Mouse (Mus musculus): ENCODE measurements around the gene Zfp473. TPM values are rescaled to one million over a fixed set of nuclear protein-coding genes. Genes with fewer than 3 reads are reported as not detected.
"Not testable (repeated sequence)": the region's sequence is repeated elsewhere in the genome, so short reads cannot be mapped to it uniquely, and the experiment has no call there.

Gene Zfp473
- 0.12 and 0.53 TPM in 2 replicates for polyA plus RNA-seq (2011; ENCODE audit: insufficient read length, low read depth, missing spikeins)

- not testable (repeated sequence) for H3K4me1 ChIP-seq (ENCODE audit: control insufficient read depth, insufficient read depth, low read length); H3K4me3 ChIP-seq (ENCODE audit: insufficient read depth, low read length); H3K27ac ChIP-seq (ENCODE audit: insufficient read depth, low read length)
Measured at GRCm38 (mm10) chr7:44750950-44751349, at the start of gene Zfp473. Gene Zfp473 (minus strand): TSS chr7:44751050.

GRCm38 (mm10) chr7:44792781-44793180 lies 41.9 kb upstream of the Zfp473 start:
- Histone ChIP-seq H3K4me3 (ENCODE audit: insufficient read depth, low read length) (no peak overlapping the region), H3K27ac (ENCODE audit: insufficient read depth, low read length) (no peak overlapping the region), H3K4me1 (ENCODE audit: control insufficient read depth, insufficient read depth, low read length) (no peaks in the 10 kb centered on the region)
- TF ChIP-seq POLR2A (IDR thresholded peaks at IDR 0.05; ENCODE audit: low read depth, low read length): no peak
- no peak for TF ChIP-seq CTCF (IDR thresholded peaks at IDR 0.05; ENCODE audit: borderline replicate concordance, insufficient read depth, low read length)

GRCm38 (mm10) chr7:44790066-44790465 lies 39.2 kb upstream of the Zfp473 start:
- H3K4me3 ChIP-seq (ENCODE audit: insufficient read depth, low read length): no peak overlapping the region
- no peak overlapping the region for H3K27ac ChIP-seq (ENCODE audit: insufficient read depth, low read length)
- H3K4me1 ChIP-seq (ENCODE audit: control insufficient read depth, insufficient read depth, low read length): no peaks in the 10 kb centered on the region
- TF ChIP-seq POLR2A (IDR thresholded peaks at IDR 0.05; ENCODE audit: low read depth, low read length) (no peak), CTCF (IDR thresholded peaks at IDR 0.05; ENCODE audit: borderline replicate concordance, insufficient read depth, low read length) (no peak)

- Histone ChIP-seq H3K4me3 (ENCODE audit: insufficient read depth, low read length) (no peak overlapping the region), H3K27ac (ENCODE audit: insufficient read depth, low read length) (no peak overlapping the region)
- TF ChIP-seq POLR2A (IDR thresholded peaks at IDR 0.05; ENCODE audit: low read depth, low read length): no peak
- no peak for TF ChIP-seq CTCF (IDR thresholded peaks at IDR 0.05; ENCODE audit: borderline replicate concordance, insufficient read depth, low read length)
Measured at GRCm38 (mm10) chr7:44789531-44789930, 38.7 kb upstream of the Zfp473 start.

GRCm38 (mm10) chr7:44780101-44780500 lies 29.3 kb upstream of the Zfp473 start:
- Histone ChIP-seq H3K27ac (ENCODE audit: insufficient read depth, low read length) (no peak overlapping the region), H3K4me3 (ENCODE audit: insufficient read depth, low read length) (no peak overlapping the region), H3K4me1 (ENCODE audit: control insufficient read depth, insufficient read depth, low read length) (peaks cover 12% of the 10 kb centered on the region; the same call in 1 of the 2 replicates)
- TF ChIP-seq POLR2A (IDR thresholded peaks at IDR 0.05; ENCODE audit: low read depth, low read length): no peak
- no peak for TF ChIP-seq CTCF (IDR thresholded peaks at IDR 0.05; ENCODE audit: borderline replicate concordance, insufficient read depth, low read length)

More at GRCm38 (mm10) chr7:44789531-44789930, 38.7 kb upstream of the Zfp473 start:
- H3K4me1 ChIP-seq (ENCODE audit: control insufficient read depth, insufficient read depth, low read length): no peaks in the 10 kb centered on the region

- Histone ChIP-seq H3K4me1 (ENCODE audit: control insufficient read depth, insufficient read depth, low read length) (peaks cover 12% of the 10 kb centered on the region; the same call in 1 of the 2 replicates), H3K4me3 (ENCODE audit: insufficient read depth, low read length) (no peak overlapping the region), H3K27ac (ENCODE audit: insufficient read depth, low read length) (peak overlapping the region; percentile 6; the same call in 1 of the 2 replicates)
- no peak for TF ChIP-seq CTCF (IDR thresholded peaks at IDR 0.05; ENCODE audit: borderline replicate concordance, insufficient read depth, low read length)
- no peak for TF ChIP-seq POLR2A (IDR thresholded peaks at IDR 0.05; ENCODE audit: low read depth, low read length)
Measured at GRCm38 (mm10) chr7:44776849-44777498, 26.1 kb upstream of the Zfp473 start.

GRCm38 (mm10) chr7:44772591-44773204 lies 21.8 kb upstream of the Zfp473 start:
- Histone ChIP-seq H3K4me3 (ENCODE audit: insufficient read depth, low read length) (no peak overlapping the region), H3K4me1 (ENCODE audit: control insufficient read depth, insufficient read depth, low read length) (peaks cover 11% of the 10 kb centered on the region; the same call in 1 of the 2 replicates), H3K27ac (ENCODE audit: insufficient read depth, low read length) (no peak overlapping the region)
- TF ChIP-seq CTCF (IDR thresholded peaks at IDR 0.05; ENCODE audit: borderline replicate concordance, insufficient read depth, low read length): no peak
- no peak for TF ChIP-seq POLR2A (IDR thresholded peaks at IDR 0.05; ENCODE audit: low read depth, low read length)

- no peak overlapping the region for H3K27ac ChIP-seq (ENCODE audit: insufficient read depth, low read length)
- no peak; the same call in 1 of the 2 replicates for TF ChIP-seq CTCF (IDR thresholded peaks at IDR 0.05; ENCODE audit: borderline replicate concordance, insufficient read depth, low read length)
- TF ChIP-seq POLR2A (IDR thresholded peaks at IDR 0.05; ENCODE audit: low read depth, low read length): no peak
- no peak overlapping the region for H3K4me3 ChIP-seq (ENCODE audit: insufficient read depth, low read length)
- no peaks in the 10 kb centered on the region for H3K4me1 ChIP-seq (ENCODE audit: control insufficient read depth, insufficient read depth, low read length)
Measured at GRCm38 (mm10) chr7:44770046-44770578, 19.3 kb upstream of the Zfp473 start.

- H3K4me3 ChIP-seq (ENCODE audit: insufficient read depth, low read length): no peak overlapping the region
- no peak overlapping the region for H3K27ac ChIP-seq (ENCODE audit: insufficient read depth, low read length)
- TF ChIP-seq CTCF (IDR thresholded peaks at IDR 0.05; ENCODE audit: borderline replicate concordance, insufficient read depth, low read length) (no peak), POLR2A (IDR thresholded peaks at IDR 0.05; ENCODE audit: low read depth, low read length) (no peak)
- no peaks in the 10 kb centered on the region for H3K4me1 ChIP-seq (ENCODE audit: control insufficient read depth, insufficient read depth, low read length)
Measured at GRCm38 (mm10) chr7:44768129-44768528, 17.3 kb upstream of the Zfp473 start.

- H3K4me1 ChIP-seq (ENCODE audit: control insufficient read depth, insufficient read depth, low read length): no peaks in the 10 kb centered on the region
- H3K27ac ChIP-seq (ENCODE audit: insufficient read depth, low read length): no peak overlapping the region
- TF ChIP-seq POLR2A (IDR thresholded peaks at IDR 0.05; ENCODE audit: low read depth, low read length) (no peak), CTCF (IDR thresholded peaks at IDR 0.05; ENCODE audit: borderline replicate concordance, insufficient read depth, low read length) (no peak)
- no peak overlapping the region for H3K4me3 ChIP-seq (ENCODE audit: insufficient read depth, low read length)
Measured at GRCm38 (mm10) chr7:44760366-44760765, 9.5 kb upstream of the Zfp473 start.
